Mouse (Mus musculus): ENCODE data around the gene Olfr157. TPM values are rescaled to one million over a fixed set of nuclear protein-coding genes. Genes with fewer than 3 reads are reported as not detected.

Gene Olfr157
- polyA plus RNA-seq (2011; ENCODE audit: insufficient read depth, insufficient read length, low read depth, missing spikeins): not detected in 2 replicates

GRCm38 (mm10) chr4:43840101-43840500 is at the start of gene Olfr157:
Gene Olfr157, minus strand, starts transcription at chr4:43840201.
- no peaks in the 10 kb centered on the region for H3K36me3 ChIP-seq (ENCODE audit: control insufficient read depth, insufficient read depth, low read length, poor library complexity, severe bottlenecking)
- no peak within 1 kb of the TSS for H3K9ac ChIP-seq (ENCODE audit: low read depth, poor library complexity, severe bottlenecking)
- no peak within 1 kb of the TSS for H3K27ac ChIP-seq (ENCODE audit: insufficient read depth, low read length)
- no peak for TF ChIP-seq EP300 (IDR thresholded peaks at IDR 0.05; ENCODE audit: insufficient read depth, low read depth, low read length)
- H3K27me3 ChIP-seq (ENCODE audit: control insufficient read depth, insufficient read depth, low read length, poor library complexity, severe bottlenecking): no peaks in the 10 kb centered on the region
- no peaks in the 10 kb centered on the region for H3K4me1 ChIP-seq (ENCODE audit: control insufficient read depth, insufficient read depth, low read length)
- H3K9me3 ChIP-seq (replicated peaks; ENCODE audit: control insufficient read depth, insufficient read depth, low read length, poor library complexity, severe bottlenecking): no peaks in the 10 kb centered on the region; the same call in 1 of the 2 replicates
- H3K4me3 ChIP-seq (ENCODE audit: low read depth, low read length): no peak within 1 kb of the TSS

DNA sequence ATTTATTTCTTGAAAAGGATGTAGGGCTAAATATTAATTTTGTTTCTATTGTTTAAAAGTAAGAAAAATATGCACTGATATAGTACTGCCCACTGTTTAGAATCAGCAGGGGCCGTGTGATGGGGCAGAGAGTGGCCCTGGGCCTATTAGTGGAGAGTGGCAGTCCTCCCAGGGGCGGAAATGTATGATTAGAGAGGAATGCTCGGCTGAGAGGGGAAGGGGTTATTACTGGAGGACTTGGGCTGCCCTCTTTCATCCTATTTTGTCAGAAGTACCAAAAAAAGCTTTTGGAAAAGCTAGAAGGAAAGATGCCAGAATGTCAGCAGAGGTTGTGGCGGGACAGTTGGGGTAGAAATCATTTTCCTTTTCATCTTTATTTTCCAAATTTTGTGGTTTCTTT is 44.2 kb upstream of the Olfr157 start:
- H3K36me3 ChIP-seq (ENCODE audit: control insufficient read depth, insufficient read depth, low read length, poor library complexity, severe bottlenecking): no peaks in the 10 kb centered on the region
- no peak overlapping the region for H3K9ac ChIP-seq (ENCODE audit: low read depth, poor library complexity, severe bottlenecking)
- no peaks in the 10 kb centered on the region for H3K4me1 ChIP-seq (ENCODE audit: control insufficient read depth, insufficient read depth, low read length)
- no peak overlapping the region for H3K4me3 ChIP-seq (ENCODE audit: low read depth, low read length)
- H3K27me3 ChIP-seq (ENCODE audit: control insufficient read depth, insufficient read depth, low read length, poor library complexity, severe bottlenecking): no peaks in the 10 kb centered on the region
- H3K27ac ChIP-seq (ENCODE audit: insufficient read depth, low read length): no peak overlapping the region
- no peaks in the 10 kb centered on the region for H3K9me3 ChIP-seq (replicated peaks; ENCODE audit: control insufficient read depth, insufficient read depth, low read length, poor library complexity, severe bottlenecking)
- TF ChIP-seq EP300 (IDR thresholded peaks at IDR 0.05; ENCODE audit: insufficient read depth, low read depth, low read length): no peak
- TF ChIP-seq CTCF (IDR thresholded peaks at IDR 0.05; ENCODE audit: low read depth, low read length): no peak
- TF ChIP-seq POLR2A (IDR thresholded peaks at IDR 0.05; ENCODE audit: insufficient read depth, low read length): no peak

DNA sequence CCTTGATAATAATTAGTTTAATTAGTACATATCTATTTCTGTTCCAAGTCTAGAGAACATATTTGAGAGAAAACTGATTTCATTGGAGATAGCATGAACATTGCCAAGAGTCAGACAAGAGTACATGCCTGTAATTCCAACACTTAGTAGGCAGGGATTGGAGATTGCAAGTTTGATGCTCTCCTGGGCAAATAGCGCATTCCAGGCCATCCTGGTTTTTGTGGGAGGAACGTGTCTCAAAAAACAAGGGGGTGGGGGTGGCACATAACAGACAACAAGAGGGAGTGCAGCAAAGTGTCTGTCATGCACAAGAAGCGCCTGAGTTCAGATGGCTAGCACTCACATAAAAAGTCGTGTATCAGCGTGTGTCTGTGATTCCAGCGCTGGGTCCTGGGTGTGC is 39.6 kb upstream of the Olfr157 start:
- Histone ChIP-seq H3K27me3 (ENCODE audit: control insufficient read depth, insufficient read depth, low read length, poor library complexity, severe bottlenecking) (no peaks in the 10 kb centered on the region), H3K27ac (ENCODE audit: insufficient read depth, low read length) (no peak overlapping the region), H3K4me3 (ENCODE audit: low read depth, low read length) (no peak overlapping the region), H3K4me1 (ENCODE audit: control insufficient read depth, insufficient read depth, low read length) (no peaks in the 10 kb centered on the region), H3K9me3 (replicated peaks; ENCODE audit: control insufficient read depth, insufficient read depth, low read length, poor library complexity, severe bottlenecking) (no peaks in the 10 kb centered on the region), H3K36me3 (ENCODE audit: control insufficient read depth, insufficient read depth, low read length, poor library complexity, severe bottlenecking) (no peaks in the 10 kb centered on the region), H3K9ac (ENCODE audit: low read depth, poor library complexity, severe bottlenecking) (no peak overlapping the region)
- TF ChIP-seq EP300 (IDR thresholded peaks at IDR 0.05; ENCODE audit: insufficient read depth, low read depth, low read length) (no peak), CTCF (IDR thresholded peaks at IDR 0.05; ENCODE audit: low read depth, low read length) (no peak), POLR2A (IDR thresholded peaks at IDR 0.05; ENCODE audit: insufficient read depth, low read length) (no peak)

DNA sequence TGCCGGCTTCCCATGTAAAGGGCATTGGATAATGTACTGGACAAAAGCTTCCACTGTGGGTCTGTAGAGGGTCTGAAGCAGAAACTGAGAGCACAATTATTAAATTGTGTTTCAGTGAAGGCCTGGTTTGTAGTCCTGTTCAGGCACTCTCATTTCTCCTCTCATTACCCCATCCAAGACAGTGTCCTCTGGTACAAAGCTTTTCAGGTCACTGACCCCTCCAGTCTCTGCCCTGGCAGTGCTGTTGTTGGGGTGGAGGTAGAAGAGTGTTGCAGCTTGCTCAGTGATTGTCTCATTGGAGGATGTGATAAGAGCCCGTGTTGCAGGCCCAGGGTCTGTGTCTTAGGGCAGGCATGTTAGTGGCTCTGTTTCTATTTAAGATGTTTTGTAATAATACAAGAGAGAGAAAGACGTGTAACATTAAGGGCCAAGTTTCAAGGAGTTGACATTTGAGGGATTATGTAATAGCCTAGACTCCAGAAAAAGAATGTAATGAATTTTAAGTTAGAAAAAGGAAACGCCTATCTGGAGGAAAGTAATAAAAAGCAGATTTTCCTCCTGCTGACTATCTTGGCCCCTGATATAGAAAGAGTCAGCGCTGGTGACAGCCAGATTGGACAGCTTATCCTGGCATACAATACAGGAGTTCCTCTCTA is 38.2 kb upstream of the Olfr157 start:
- no peak overlapping the region for H3K4me3 ChIP-seq (ENCODE audit: low read depth, low read length)
- no peak for TF ChIP-seq CTCF (IDR thresholded peaks at IDR 0.05; ENCODE audit: low read depth, low read length)
- no peak for TF ChIP-seq EP300 (IDR thresholded peaks at IDR 0.05; ENCODE audit: insufficient read depth, low read depth, low read length)
- no peaks in the 10 kb centered on the region for H3K4me1 ChIP-seq (ENCODE audit: control insufficient read depth, insufficient read depth, low read length)
- H3K27ac ChIP-seq (ENCODE audit: insufficient read depth, low read length): no peak overlapping the region
- H3K36me3 ChIP-seq (ENCODE audit: control insufficient read depth, insufficient read depth, low read length, poor library complexity, severe bottlenecking): no peaks in the 10 kb centered on the region
- H3K27me3 ChIP-seq (ENCODE audit: control insufficient read depth, insufficient read depth, low read length, poor library complexity, severe bottlenecking): no peaks in the 10 kb centered on the region
- no peaks in the 10 kb centered on the region for H3K9me3 ChIP-seq (replicated peaks; ENCODE audit: control insufficient read depth, insufficient read depth, low read length, poor library complexity, severe bottlenecking)
- H3K9ac ChIP-seq (ENCODE audit: low read depth, poor library complexity, severe bottlenecking): no peak overlapping the region

DNA sequence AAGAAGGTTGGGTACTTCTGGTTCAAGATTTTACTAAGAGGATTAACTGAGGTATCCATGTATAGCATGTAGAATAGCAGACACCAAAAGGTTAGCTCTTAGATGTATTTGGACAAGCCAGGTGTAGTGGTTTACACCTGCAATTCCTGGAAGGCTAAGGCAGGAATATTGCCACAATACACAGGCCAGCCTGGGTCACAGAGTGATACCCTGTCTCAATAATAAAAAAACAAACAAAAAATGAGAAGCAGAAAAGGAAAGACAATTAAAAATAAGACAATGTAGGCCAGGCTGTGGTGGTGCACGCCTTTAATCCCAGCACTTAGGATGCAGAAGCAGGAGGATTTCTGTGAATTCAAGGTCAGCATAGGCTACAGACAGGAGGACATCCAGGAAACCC is 37.2 kb upstream of the Olfr157 start:
- H3K36me3 ChIP-seq (ENCODE audit: control insufficient read depth, insufficient read depth, low read length, poor library complexity, severe bottlenecking): no peaks in the 10 kb centered on the region
- no peak overlapping the region for H3K27ac ChIP-seq (ENCODE audit: insufficient read depth, low read length)
- no peaks in the 10 kb centered on the region for H3K4me1 ChIP-seq (ENCODE audit: control insufficient read depth, insufficient read depth, low read length)
- no peak for TF ChIP-seq POLR2A (IDR thresholded peaks at IDR 0.05; ENCODE audit: insufficient read depth, low read length)
- no peak for TF ChIP-seq CTCF (IDR thresholded peaks at IDR 0.05; ENCODE audit: low read depth, low read length)
- no peaks in the 10 kb centered on the region for H3K9me3 ChIP-seq (replicated peaks; ENCODE audit: control insufficient read depth, insufficient read depth, low read length, poor library complexity, severe bottlenecking)
- H3K4me3 ChIP-seq (ENCODE audit: low read depth, low read length): no peak overlapping the region
- H3K9ac ChIP-seq (ENCODE audit: low read depth, poor library complexity, severe bottlenecking): no peak overlapping the region
- no peaks in the 10 kb centered on the region for H3K27me3 ChIP-seq (ENCODE audit: control insufficient read depth, insufficient read depth, low read length, poor library complexity, severe bottlenecking)

DNA sequence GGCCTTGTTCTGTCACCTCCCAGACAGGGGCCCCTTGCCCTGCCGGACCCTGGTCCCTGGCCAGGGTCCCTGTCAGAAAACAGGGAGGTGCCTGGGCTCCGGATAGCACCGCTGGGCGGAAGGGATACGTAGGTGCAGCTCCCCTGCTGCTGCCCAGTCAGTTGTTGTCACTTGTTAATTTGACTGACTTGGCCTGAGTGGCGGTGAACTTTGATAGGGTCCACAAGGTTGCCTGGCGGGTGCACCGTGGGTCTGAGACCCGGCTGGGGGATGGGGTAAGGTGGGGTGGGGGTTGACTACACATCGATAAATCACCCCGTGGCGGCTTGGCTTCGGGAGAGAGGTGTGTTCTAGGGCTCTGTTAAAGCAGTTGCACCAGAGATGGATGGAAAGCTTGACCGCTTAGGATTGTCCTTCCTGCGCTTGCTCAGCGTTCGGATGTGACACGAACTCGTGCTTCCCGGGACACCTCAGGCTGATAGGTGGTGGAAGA is 36.0 kb upstream of the Olfr157 start:
- H3K4me1 ChIP-seq (ENCODE audit: control insufficient read depth, insufficient read depth, low read length): no peaks in the 10 kb centered on the region
- no peaks in the 10 kb centered on the region for H3K36me3 ChIP-seq (ENCODE audit: control insufficient read depth, insufficient read depth, low read length, poor library complexity, severe bottlenecking)
- peak overlapping the region; percentile 77 for H3K9ac ChIP-seq (ENCODE audit: low read depth, poor library complexity, severe bottlenecking)
- no peaks in the 10 kb centered on the region for H3K27me3 ChIP-seq (ENCODE audit: control insufficient read depth, insufficient read depth, low read length, poor library complexity, severe bottlenecking)
- peak overlapping the region; percentile 74 for H3K4me3 ChIP-seq (ENCODE audit: low read depth, low read length)
- H3K9me3 ChIP-seq (replicated peaks; ENCODE audit: control insufficient read depth, insufficient read depth, low read length, poor library complexity, severe bottlenecking): no peaks in the 10 kb centered on the region
- H3K27ac ChIP-seq (ENCODE audit: insufficient read depth, low read length): no peak overlapping the region
- TF ChIP-seq POLR2A (IDR thresholded peaks at IDR 0.05; ENCODE audit: insufficient read depth, low read length) (no peak), EP300 (IDR thresholded peaks at IDR 0.05; ENCODE audit: insufficient read depth, low read depth, low read length) (no peak), CTCF (IDR thresholded peaks at IDR 0.05; ENCODE audit: low read depth, low read length) (no peak)
